In genomic region chr4:107568881-107569443, GRCm38 (mm10) we compare ENCODE assay signal across 19 mouse cellular contexts.
DNase-seq lines count a peak whose midpoint lies in the region; ATAC-seq and TF ChIP-seq lines count a peak whose summit lies in the region.
"Had no signal": no experiment of that assay in that cellular context is flagged by ENCODE, and none has a peak within 500 bp of the region (broad histone marks: within the 10 kb centered on the region; RNA-seq: fewer than 3 reads in every experiment).

No protein-coding gene starts in this region.

- no peak for TF ChIP-seq POLR2A in brain, embryonic 14.5 days (IDR thresholded peaks at IDR 0.05; ENCODE audit: borderline replicate concordance, extremely low read depth, insufficient read depth, insufficient read length, poor library complexity, severe bottlenecking)

- no peaks in the 10 kb centered on the region for H3K27me3 ChIP-seq in hindbrain, embryonic 11.5 days (ENCODE audit: control insufficient read depth, insufficient read depth, low read length)
- H3K27me3 ChIP-seq in hindbrain, embryonic 14.5 days (ENCODE audit: control insufficient read depth, insufficient read depth, low read length), result no peaks in the 10 kb centered on the region
- no peaks in the 10 kb centered on the region for H3K27me3 ChIP-seq in hindbrain, postnatal 0 days (ENCODE audit: insufficient read depth, low read length)
- no peaks in the 10 kb centered on the region for H3K27me3 ChIP-seq in heart, embryonic 11.5 days (ENCODE audit: control insufficient read depth, insufficient read depth, low read length)
- H3K27me3 ChIP-seq: neural tube, embryonic 13.5 days had no signal

- peak; percentile 56 for DNase-seq in hindbrain, embryonic 11.5 days (ENCODE audit: low spot score)
- DNase-seq in hindbrain, embryonic 14.5 days (ENCODE audit: low spot score), result no peak
- DNase-seq in brain, embryonic 14.5 days (ENCODE audit: low read depth), result peak; percentile 46
- DNase-seq in embryo, embryonic 11 days, result peak; percentile 60
- no peak for DNase-seq in hindbrain, postnatal 0 days (ENCODE audit: low spot score)
- no peak for DNase-seq in cerebellum, adult 9-11 months
- DNase-seq in urinary bladder, postnatal 10 days (ENCODE audit: low spot score), result no peak
- DNase-seq: cerebellum, adult 8-10 months; kidney, adult 9 months; lung, adult 2 months; right cerebral cortex, postnatal 25 days; thymus, postnatal 36 days had no signal

- no peak overlapping the region for H3K4me3 ChIP-seq in hindbrain, embryonic 11.5 days (ENCODE audit: low read depth, low read length)
- no peak overlapping the region for H3K4me3 ChIP-seq in hindbrain, embryonic 14.5 days (replicated peaks; ENCODE audit: low read length)
- no peak overlapping the region for H3K4me3 ChIP-seq in hindbrain, postnatal 0 days (ENCODE audit: low read length)
- no peak overlapping the region for H3K4me3 ChIP-seq in heart, embryonic 11.5 days (ENCODE audit: low read depth, low read length)
- H3K4me3 ChIP-seq: gastrocnemius, adult 2 months; heart, embryonic 13.5 days; limb, embryonic 12.5 days; liver, embryonic 12.5 days; neural tube, embryonic 13.5 days had no signal

- H3K9me3 ChIP-seq in hindbrain, embryonic 11.5 days (ENCODE audit: control insufficient read depth, low read length), result no peaks in the 10 kb centered on the region
- no peaks in the 10 kb centered on the region for H3K9me3 ChIP-seq in hindbrain, embryonic 14.5 days (ENCODE audit: control insufficient read depth, low read length)
- no peaks in the 10 kb centered on the region for H3K9me3 ChIP-seq in hindbrain, postnatal 0 days (ENCODE audit: low read length)
- H3K9me3 ChIP-seq in heart, embryonic 11.5 days (replicated peaks; ENCODE audit: control insufficient read depth, low read length), result no peaks in the 10 kb centered on the region
- H3K9me3 ChIP-seq: heart, embryonic 13.5 days; limb, embryonic 12.5 days; liver, embryonic 12.5 days; neural tube, embryonic 13.5 days had no signal

- no peak overlapping the region for H3K4me2 ChIP-seq in hindbrain, embryonic 11.5 days (replicated peaks; ENCODE audit: low read depth, low read length)
- no peak overlapping the region for H3K4me2 ChIP-seq in hindbrain, embryonic 14.5 days (replicated peaks)
- no peak overlapping the region for H3K4me2 ChIP-seq in hindbrain, postnatal 0 days (ENCODE audit: low read depth, low read length)
- no peak overlapping the region for H3K4me2 ChIP-seq in heart, embryonic 11.5 days
- H3K4me2 ChIP-seq: heart, embryonic 13.5 days; limb, embryonic 12.5 days; liver, embryonic 12.5 days; neural tube, embryonic 13.5 days had no signal

- no peak for TF ChIP-seq CTCF in brain, embryonic 14.5 days (IDR thresholded peaks at IDR 0.05; ENCODE audit: borderline replicate concordance, extremely low read depth, insufficient read depth, insufficient read length)
- no peak for TF ChIP-seq CTCF in hindbrain, postnatal 0 days (IDR thresholded peaks at IDR 0.05; ENCODE audit: low read depth)

- peak; percentile 39 for ATAC-seq in hindbrain, embryonic 11.5 days (ENCODE audit: low FRiP score)
- ATAC-seq in hindbrain, embryonic 14.5 days (ENCODE audit: low FRiP score), result no peak
- ATAC-seq in hindbrain, postnatal 0 days, result 0 out of 2 replicates have a peak, but pooled peaks have one; percentile 8
- ATAC-seq in heart, embryonic 11.5 days (replicated peaks; ENCODE audit: insufficient number of reproducible peaks, low FRiP score, low TSS enrichment), result no peak
- ATAC-seq: liver, embryonic 12.5 days had no signal

- no peak overlapping the region for H3K9ac ChIP-seq in hindbrain, embryonic 11.5 days (ENCODE audit: low read depth, low read length)
- no peak overlapping the region for H3K9ac ChIP-seq in hindbrain, embryonic 14.5 days
- H3K9ac ChIP-seq in hindbrain, postnatal 0 days (replicated peaks; ENCODE audit: low read length), result no peak overlapping the region
- no peak overlapping the region for H3K9ac ChIP-seq in heart, embryonic 11.5 days (ENCODE audit: low read depth, low read length)
- H3K9ac ChIP-seq: heart, embryonic 13.5 days; limb, embryonic 12.5 days; liver, embryonic 12.5 days; neural tube, embryonic 13.5 days had no signal

- WGBS in hindbrain, embryonic 11.5 days, result 39% methylated on average over 7 of the region's 7 CpGs
- WGBS in hindbrain, embryonic 14.5 days, result 33% methylated on average over 7 of the region's 7 CpGs
- WGBS in hindbrain, postnatal 0 days, result 40% methylated on average over 7 of the region's 7 CpGs
- WGBS in heart, embryonic 11.5 days (ENCODE audit: insufficient replicate concordance), result 81% methylated on average over 7 of the region's 7 CpGs

- H3K4me1 ChIP-seq in hindbrain, embryonic 11.5 days (replicated peaks; ENCODE audit: control insufficient read depth, insufficient read depth, low read length), result peaks cover 6% of the 10 kb centered on the region
- H3K4me1 ChIP-seq in hindbrain, embryonic 14.5 days (replicated peaks; ENCODE audit: control insufficient read depth, insufficient read depth, low read length), result peaks cover 23% of the 10 kb centered on the region
- H3K4me1 ChIP-seq in hindbrain, postnatal 0 days (ENCODE audit: insufficient read depth, low read length), result no peaks in the 10 kb centered on the region; the same call in 1 of the 2 replicates
- H3K4me1 ChIP-seq in heart, embryonic 11.5 days (ENCODE audit: control insufficient read depth, insufficient read depth, low read length), result peaks cover 4% of the 10 kb centered on the region
- H3K4me1 ChIP-seq: liver, embryonic 12.5 days had no signal

- H3K27ac ChIP-seq in hindbrain, embryonic 11.5 days (ENCODE audit: low read depth, low read length), result no peak overlapping the region
- H3K27ac ChIP-seq in hindbrain, embryonic 14.5 days, result no peak overlapping the region
- H3K27ac ChIP-seq in hindbrain, postnatal 0 days, result no peak overlapping the region
- no peak overlapping the region for H3K27ac ChIP-seq in heart, embryonic 11.5 days (ENCODE audit: low read depth, low read length)
- H3K27ac ChIP-seq: gastrocnemius, adult 2 months; heart, embryonic 13.5 days; limb, embryonic 12.5 days; liver, embryonic 12.5 days; macrophage; neural tube, embryonic 13.5 days had no signal

- no peaks in the 10 kb centered on the region for H3K36me3 ChIP-seq in hindbrain, embryonic 11.5 days (ENCODE audit: control insufficient read depth, insufficient read depth, low read length)
- H3K36me3 ChIP-seq in hindbrain, embryonic 14.5 days (replicated peaks; ENCODE audit: control insufficient read depth, insufficient read depth), result no peaks in the 10 kb centered on the region
- no peaks in the 10 kb centered on the region for H3K36me3 ChIP-seq in hindbrain, postnatal 0 days (ENCODE audit: insufficient read depth, low read length)
- no peaks in the 10 kb centered on the region for H3K36me3 ChIP-seq in heart, embryonic 11.5 days (ENCODE audit: control insufficient read depth, insufficient read depth, low read length)
- H3K36me3 ChIP-seq: heart, embryonic 13.5 days; limb, embryonic 12.5 days; liver, embryonic 12.5 days; neural tube, embryonic 13.5 days had no signal

Comparison
In these comparisons a context has a peak if more than half of its experiments do, and no peak if none do; other contexts are left out.
1. ATAC-seq: peak in hindbrain, embryonic 11.5 days (single experiment) and hindbrain, postnatal 0 days (single experiment); none in hindbrain, embryonic 14.5 days (single experiment) and heart, embryonic 11.5 days (single experiment).
2. DNase-seq: peak in hindbrain, embryonic 11.5 days (single experiment), brain, embryonic 14.5 days (single experiment) and embryo, embryonic 11 days (single experiment); none in hindbrain, embryonic 14.5 days (single experiment), hindbrain, postnatal 0 days (single experiment), cerebellum, adult 9-11 months (single experiment) and urinary bladder, postnatal 10 days (single experiment).